29 mouse cellular contexts compared by ENCODE assay signal in genomic region chr15:98486433-98487021, GRCm38 (mm10). TPM values are rescaled to one million over a fixed set of nuclear protein-coding genes. Genes with fewer than 3 reads are reported as not detected.
DNase-seq lines count a peak whose midpoint lies in the region.
"Had no signal": no experiment of that assay in that cellular context is flagged by ENCODE, and none has a peak within 500 bp of the region (broad histone marks: within the 10 kb centered on the region; RNA-seq: fewer than 3 reads in every experiment).

No protein-coding gene starts in this region.

- peak; percentile 20 for DNase-seq in thymus, postnatal 0 days (ENCODE audit: low spot score)
- DNase-seq in thymus, postnatal 36 days = no peak
- peak; percentile 18 to 36 for DNase-seq in B cell, adult 2 months
- DNase-seq in MEL-GATA-1-ER (ENCODE audit: extremely low read depth, low read depth) (peak; percentile 85), adipocyte (ENCODE audit: low spot score) (no peak)
- peak; percentile 23 for DNase-seq in naive thymus-derived CD4-positive, alpha-beta T cell, adult 2 months (ENCODE audit: low read depth)
- no peak for DNase-seq in left cerebral cortex, postnatal 14 days (ENCODE audit: low spot score in 2 of 2)
- DNase-seq: adrenal gland, adult 2 months; adrenal gland, postnatal 25 days; cerebellum, adult 18-20 months; cerebellum, postnatal 10 days; embryo, embryonic 11 days; gastrocnemius, adult 2 months; gastrocnemius, postnatal 25 days; heart, adult 11 months; heart, postnatal 36 days had no signal

- intact Hi-C loops in left cerebral cortex, postnatal 14 days (cut with DNase I) = no loop called here

RNA-seq across cellular contexts. Expression of gene Lalba, which starts 4.0 kb away (rescaled TPM):
- 0.18 TPM in 1 of 2 replicates, not detected in the other for polyA plus RNA-seq in thymus, postnatal 0 days (2015; fragmentation: Nextera tagmentation; extraction: Ambion mirVana)
- not detected for total RNA-seq in left cerebral cortex, postnatal 14 days (2021)
- total RNA-seq: adrenal gland, adult 2 months; adrenal gland, postnatal 25 days; ES-E14; gastrocnemius, adult 2 months; gastrocnemius, postnatal 25 days; heart, postnatal 36 days had no signal
- polyA plus RNA-seq: activated CD4-positive, CD25-positive, alpha-beta regulatory T cell, adult 4 months; adrenal gland, adult 2 months; embryonic facial prominence, embryonic 15.5 days; erythroblast, embryonic 14.5 days; forebrain, embryonic 10.5 days; forebrain, embryonic 14.5 days; heart, embryonic 13.5 days; hindbrain, embryonic 12.5 days; hindbrain, embryonic 16.5 days; Patski had no signal

RNA-seq across cellular contexts. Expression of gene Olfr279, which starts 5.7 kb away (rescaled TPM):
- not detected in 2 replicates for polyA plus RNA-seq in thymus, postnatal 0 days (2015; fragmentation: Nextera tagmentation; extraction: Ambion mirVana)
- total RNA-seq in left cerebral cortex, postnatal 14 days (2021) = under 1 TPM in 1 of 2 experiments, not detected in 1; 0.11 TPM
- total RNA-seq: adrenal gland, adult 2 months; adrenal gland, postnatal 25 days; gastrocnemius, adult 2 months; gastrocnemius, postnatal 25 days; heart, postnatal 36 days had no signal
- polyA plus RNA-seq: activated CD4-positive, CD25-positive, alpha-beta regulatory T cell, adult 4 months; adrenal gland, adult 2 months; embryonic facial prominence, embryonic 11.5 days; erythroblast, embryonic 14.5 days; forebrain, embryonic 10.5 days; forebrain, embryonic 14.5 days; heart, embryonic 13.5 days; heart, postnatal 0 days; hindbrain, embryonic 12.5 days; hindbrain, embryonic 16.5 days; intestine, embryonic 14.5 days; Patski had no signal

RNA-seq across cellular contexts. Expression of gene OR5BS1P, which starts 16.8 kb away (rescaled TPM):
- 0.03 TPM in 1 of 2 replicates, not detected in the other for polyA plus RNA-seq in thymus, postnatal 0 days (2015; fragmentation: Nextera tagmentation; extraction: Ambion mirVana)
- total RNA-seq in left cerebral cortex, postnatal 14 days (2021) = not detected
- total RNA-seq: adrenal gland, adult 2 months; adrenal gland, postnatal 25 days; ES-E14; gastrocnemius, adult 2 months; gastrocnemius, postnatal 25 days; heart, postnatal 36 days had no signal
- polyA plus RNA-seq: adrenal gland, adult 2 months; embryonic facial prominence, embryonic 11.5 days; embryonic facial prominence, embryonic 15.5 days; erythroblast, embryonic 14.5 days; forebrain, embryonic 10.5 days; forebrain, embryonic 14.5 days; heart, embryonic 13.5 days; heart, postnatal 0 days; hindbrain, embryonic 12.5 days; hindbrain, embryonic 16.5 days; intestine, embryonic 14.5 days; Patski had no signal

RNA-seq across cellular contexts. Expression of gene Olfr281, which starts 34.1 kb away (rescaled TPM):
- not detected in 2 replicates for polyA plus RNA-seq in thymus, postnatal 0 days (2015; fragmentation: Nextera tagmentation; extraction: Ambion mirVana)
- total RNA-seq in left cerebral cortex, postnatal 14 days (2021) = not detected
- total RNA-seq: adrenal gland, adult 2 months; adrenal gland, postnatal 25 days; ES-E14; gastrocnemius, adult 2 months; gastrocnemius, postnatal 25 days; heart, postnatal 36 days had no signal
- polyA plus RNA-seq: activated CD4-positive, CD25-positive, alpha-beta regulatory T cell, adult 4 months; adrenal gland, adult 2 months; embryonic facial prominence, embryonic 11.5 days; embryonic facial prominence, embryonic 15.5 days; forebrain, embryonic 10.5 days; forebrain, embryonic 14.5 days; heart, embryonic 13.5 days; heart, postnatal 0 days; hindbrain, embryonic 12.5 days; hindbrain, embryonic 16.5 days; intestine, embryonic 14.5 days; Patski had no signal

RNA-seq across cellular contexts. Expression of gene Kansl2, which starts 47.5 kb away (rescaled TPM):
- 98.8 and 108 TPM in 2 replicates for polyA plus RNA-seq in thymus, postnatal 0 days (2015; fragmentation: Nextera tagmentation; extraction: Ambion mirVana)
- total RNA-seq in left cerebral cortex, postnatal 14 days (2021) = 10 to 100 TPM; 59.5 to 61.0 TPM

Comparison
In these comparisons a context has a peak if more than half of its experiments do, and no peak if none do; other contexts are left out.
1. DNase-seq: peak in thymus, postnatal 0 days (single experiment), B cell, adult 2 months (2 of 2), MEL-GATA-1-ER (single experiment) and naive thymus-derived CD4-positive, alpha-beta T cell, adult 2 months (single experiment); none in thymus, postnatal 36 days (0 of 2), left cerebral cortex, postnatal 14 days (0 of 2) and adipocyte (single experiment).